Mouse (Mus musculus): ENCODE measurements around the gene Grik4. TPM values are rescaled to one million over a fixed set of nuclear protein-coding genes. Genes with fewer than 3 reads are reported as not detected.

The Grik4 gene
- total and polyA plus RNA-seq, 3 experiments = not detected

- Histone ChIP-seq H3K9ac (ENCODE audit: insufficient read depth, low read depth) (no peak overlapping the region), H3K79me2 (replicated peaks; ENCODE audit: control insufficient read depth, extremely low read depth, insufficient read depth, poor library complexity, severe bottlenecking) (no peaks in the 10 kb centered on the region), H3K4me2 (ENCODE audit: insufficient read depth, low read depth, poor library complexity, severe bottlenecking) (no peak overlapping the region), H3K36me3 (replicated peaks in 1 of 2; ENCODE audit: control insufficient read depth in 1 of 2, insufficient read depth in 1 of 2, low read length in 1 of 2) (no peaks in the 10 kb centered on the region), H3K9me3 (replicated peaks; ENCODE audit: low read length) (no peaks in the 10 kb centered on the region), H3K27me3 (replicated peaks) (peaks cover 98% of the 10 kb centered on the region), H3K27ac (ENCODE audit: insufficient read depth, low read depth) (no peak overlapping the region), H3K4me3 (replicated peaks in 1 of 3; ENCODE audit: low read depth in 2 of 3, low read length in 2 of 3, poor library complexity in 1 of 3) (no peak overlapping the region), H3K4me1 (ENCODE audit: control insufficient read depth in 1 of 2, insufficient read depth in 2 of 2) (peaks cover 0 to 3% of the 10 kb centered on the region in 2 experiments; a peak in 1 of 4 replicates)
- TF ChIP-seq CHD2 (IDR thresholded peaks at IDR 0.05; ENCODE audit: low read length) (no peak), ETS1 (conservative IDR thresholded peaks at IDR 0.05; ENCODE audit: low read depth, low read length) (no peak), IRF4 (IDR thresholded peaks at IDR 0.05; ENCODE audit: low read depth, low read length) (no peak), MAX (IDR thresholded peaks at IDR 0.05; ENCODE audit: low read length) (no peak), MXI1 (IDR thresholded peaks at IDR 0.05; ENCODE audit: low read depth, low read length) (no peak), CTCF (conservative IDR thresholded peaks at IDR 0.05 in 1 of 2, IDR thresholded peaks at IDR 0.05 in 1 of 2; ENCODE audit: low read depth in 2 of 2, low read length in 2 of 2) (no peak), ZMIZ1 (IDR thresholded peaks at IDR 0.05; ENCODE audit: low read depth, low read length) (no peak)
- in situ Hi-C loops (cut with MboI; ENCODE audit: low pct_ligation_motif_present, low pct_unique_long_range_greater_than_20kb, low sequenced_read_pairs) = loop anchor here (25.0 kb wide), 2 partner anchors 370 to 595 kb away; no protein-coding TSS in a partner anchor
- DNase-seq (ENCODE audit: extremely low read depth) = no peak
- dilution Hi-C loops (cut with MboI; ENCODE audit: extremely low pct_ligation_motif_present, extremely low pct_unique_long_range_greater_than_20kb, low sequenced_read_pairs) = no loop called here
These were observed 12.1 kb downstream of the Grik4 start for GRCm38 (mm10) chr9:42932146-42932545.

DNA sequence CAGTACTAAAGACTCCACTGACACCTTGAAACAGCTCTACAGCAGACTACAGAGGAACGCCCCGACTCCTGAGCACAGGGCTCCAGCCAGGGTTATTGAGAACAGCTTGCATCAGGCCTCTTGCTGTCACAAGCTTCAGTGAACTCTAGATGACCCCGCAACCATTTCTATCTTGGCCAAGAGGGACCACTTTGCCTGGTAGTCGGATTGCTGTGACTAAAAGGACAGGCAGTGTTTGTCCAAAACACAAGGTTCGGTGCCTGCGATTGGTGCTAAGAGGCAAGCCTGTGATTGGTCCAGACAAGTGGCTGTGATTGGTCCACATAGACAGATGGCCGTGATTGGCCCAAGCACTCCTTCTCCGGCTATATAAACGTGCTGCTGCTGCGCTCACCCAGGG is 16.8 kb downstream of the Grik4 start:
- H3K27me3 ChIP-seq (replicated peaks) = peaks cover 95% of the 10 kb centered on the region
- H3K36me3 ChIP-seq (replicated peaks in 1 of 2; ENCODE audit: control insufficient read depth in 1 of 2, insufficient read depth in 1 of 2, low read length in 1 of 2) = no peaks in the 10 kb centered on the region
- H3K4me1 ChIP-seq (ENCODE audit: control insufficient read depth in 1 of 2, insufficient read depth in 2 of 2) = peaks cover 0 to 3% of the 10 kb centered on the region in 2 experiments; a peak in 1 of 4 replicates
- H3K79me2 ChIP-seq (replicated peaks; ENCODE audit: control insufficient read depth, extremely low read depth, insufficient read depth, poor library complexity, severe bottlenecking) = no peaks in the 10 kb centered on the region
- H3K4me3 ChIP-seq (replicated peaks in 1 of 3; ENCODE audit: low read depth in 2 of 3, low read length in 2 of 3, poor library complexity in 1 of 3) = no peak overlapping the region
- H3K4me2 ChIP-seq (ENCODE audit: insufficient read depth, low read depth, poor library complexity, severe bottlenecking) = no peak overlapping the region
- H3K9me3 ChIP-seq (replicated peaks; ENCODE audit: low read length) = no peaks in the 10 kb centered on the region
- H3K27ac ChIP-seq (ENCODE audit: insufficient read depth, low read depth) = no peak overlapping the region
- dilution Hi-C loops (cut with MboI; ENCODE audit: extremely low pct_ligation_motif_present, extremely low pct_unique_long_range_greater_than_20kb, low sequenced_read_pairs) = no loop called here
- no peak for DNase-seq (ENCODE audit: extremely low read depth)
- TF ChIP-seq ZNF384 (IDR thresholded peaks at IDR 0.05; ENCODE audit: low read depth, low read length) (no peak), KAT2A (IDR thresholded peaks at IDR 0.05; ENCODE audit: insufficient replicate concordance, low read length) (no peak), ZKSCAN1 (IDR thresholded peaks at IDR 0.05; ENCODE audit: borderline replicate concordance, low read depth, low read length) (no peak), PAX5 (IDR thresholded peaks at IDR 0.05; ENCODE audit: low read length) (no peak), UBTF (IDR thresholded peaks at IDR 0.05; ENCODE audit: low read depth, low read length) (no peak), CHD2 (IDR thresholded peaks at IDR 0.05; ENCODE audit: low read length) (no peak), RAD21 (IDR thresholded peaks at IDR 0.05; ENCODE audit: low read depth, low read length) (no peak), ZMIZ1 (IDR thresholded peaks at IDR 0.05; ENCODE audit: low read depth, low read length) (no peak), HCFC1 (IDR thresholded peaks at IDR 0.05; ENCODE audit: low read depth, low read length) (no peak), POLR2AphosphoS2 (IDR thresholded peaks at IDR 0.05; ENCODE audit: low read depth, low read length) (no peak), RCOR1 (conservative IDR thresholded peaks at IDR 0.05; ENCODE audit: low read depth, low read length) (no peak), USF1 (IDR thresholded peaks at IDR 0.05; ENCODE audit: low read depth, low read length) (no peak), MEF2A (IDR thresholded peaks at IDR 0.05; ENCODE audit: borderline replicate concordance, low read depth, low read length) (no peak), JUN (IDR thresholded peaks at IDR 0.05; ENCODE audit: insufficient read depth, low read depth, low read length) (no peak), MAZ (IDR thresholded peaks at IDR 0.05; ENCODE audit: low read depth, low read length) (no peak), JUND (conservative IDR thresholded peaks at IDR 0.05; ENCODE audit: low read depth, low read length) (no peak), NRF1 (IDR thresholded peaks at IDR 0.05; ENCODE audit: low read depth, low read length) (no peak), SMC3 (IDR thresholded peaks at IDR 0.05; ENCODE audit: low read depth, low read length) (no peak), ELF1 (IDR thresholded peaks at IDR 0.05; ENCODE audit: low read depth, low read length) (no peak)
- in situ Hi-C loops (cut with MboI; ENCODE audit: low pct_ligation_motif_present, low pct_unique_long_range_greater_than_20kb, low sequenced_read_pairs) = loop anchor here (25.0 kb wide), 2 partner anchors 365 to 590 kb away; no protein-coding TSS in a partner anchor
- H3K9ac ChIP-seq (ENCODE audit: insufficient read depth, low read depth) = no peak overlapping the region

Measured in CH12.LX (cell line).